Mouse (Mus musculus) heart, postnatal 4 days (tissue): ENCODE measurements around the gene Gpr65. TPM values are rescaled to one million over a fixed set of nuclear protein-coding genes. Genes with fewer than 3 reads are reported as not detected.
"Not testable (repeated sequence)": the region's sequence is repeated elsewhere in the genome, so short reads cannot be mapped to it uniquely, and the experiment has no call there.

Experiments
- DNase-seq: peaks from one replicate; pipeline ENCODE4 v3.0.0; 2021
- total RNA-seq, 2 experiments: library from RNA; stranded (reverse); gene quantifications; 2 replicates each; pipeline ENCODE4 v1.2.3; 2021

Gene Gpr65
- total RNA-seq = under 1 TPM; 0.38 to 0.50 TPM

GRCm38 (mm10) chr12:98268441-98269369 is at the start of gene Gpr65:
Gene Gpr65, plus strand, starts transcription at chr12:98268635.
- DNase-seq = no peak

DNA sequence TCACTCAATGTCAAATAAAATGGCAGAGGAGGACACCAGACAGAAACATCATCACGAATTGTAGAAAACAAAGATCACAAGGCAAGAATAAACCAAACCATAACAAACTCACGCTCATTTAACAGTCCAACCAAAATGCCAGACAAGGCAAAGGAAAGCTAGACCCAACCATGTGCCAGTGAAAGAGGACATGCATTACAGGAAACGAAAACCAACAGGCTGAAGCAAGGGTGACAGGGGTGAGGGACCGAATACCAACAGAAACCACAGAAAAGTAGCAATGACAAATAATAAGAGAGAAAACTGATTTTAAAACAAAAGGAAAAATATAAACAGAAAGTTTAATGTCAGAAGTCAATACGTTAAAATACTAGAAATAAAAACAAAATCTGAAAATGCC is 45.1 kb upstream of the Gpr65 start:
- DNase-seq = no peak

GRCm38 (mm10) chr12:98227037-98227436 is 41.4 kb upstream of the Gpr65 start:
- no peak for DNase-seq

DNA sequence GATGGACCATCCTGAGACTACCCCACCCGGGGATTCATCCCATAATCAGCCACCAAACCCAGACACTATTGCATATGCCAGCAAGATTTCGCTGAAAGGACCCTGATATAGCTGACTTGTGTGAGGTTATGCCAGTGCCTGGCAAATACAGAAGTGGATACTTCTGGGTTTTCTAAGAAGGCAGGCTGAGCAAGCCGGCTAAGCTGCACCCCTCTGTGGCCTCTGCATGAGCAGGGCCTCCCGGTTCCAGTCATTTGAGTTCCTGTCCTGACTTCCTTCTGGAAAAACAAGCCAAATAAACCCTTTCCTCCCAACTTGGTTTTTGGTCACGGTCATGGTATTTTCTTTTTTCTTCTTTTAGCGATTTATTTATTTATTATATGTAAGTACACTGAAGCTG is 30.0 kb upstream of the Gpr65 start:
- DNase-seq = not testable (repeated sequence)

- no peak for DNase-seq
These were observed 24.3 kb upstream of the Gpr65 start for GRCm38 (mm10) chr12:98244161-98244560.

DNA sequence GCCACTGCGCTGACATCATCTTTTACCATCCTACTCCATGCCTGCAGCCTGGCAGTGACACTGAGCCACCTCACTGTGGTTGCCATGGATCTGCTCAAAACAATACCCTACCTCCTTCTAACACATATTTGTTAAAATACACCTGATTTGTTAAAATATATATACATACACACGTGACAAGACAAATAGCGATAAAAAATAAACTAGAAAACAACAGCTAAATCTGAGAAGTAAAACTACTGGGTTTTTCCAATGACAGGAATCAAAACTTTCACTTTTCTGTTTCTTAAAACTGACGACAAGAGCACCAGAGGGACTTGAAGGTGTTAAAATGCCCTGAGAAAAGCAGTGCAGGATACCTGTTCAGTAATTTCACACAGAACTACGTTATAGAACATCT is 23.6 kb upstream of the Gpr65 start:
- no peak for DNase-seq

DNA sequence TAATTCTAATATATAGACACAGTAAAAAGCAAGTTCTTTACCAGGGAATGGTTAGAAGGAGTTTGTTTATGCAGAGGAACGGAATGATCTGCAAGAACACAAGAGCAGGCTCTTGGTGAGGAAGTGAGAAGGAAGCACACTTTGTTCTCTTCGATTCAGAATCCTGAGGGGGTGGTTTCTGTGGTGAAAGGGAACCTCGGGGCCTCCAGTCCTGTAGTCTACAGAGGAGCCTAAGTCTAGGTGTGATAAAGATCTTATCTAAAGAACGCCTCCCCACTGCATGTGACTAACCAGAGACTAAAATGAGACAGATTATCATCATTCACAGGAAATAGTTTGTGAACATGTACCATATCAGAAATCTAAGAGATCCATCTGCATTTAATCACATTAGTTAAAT is 21.6 kb upstream of the Gpr65 start:
- no peak for DNase-seq

DNA sequence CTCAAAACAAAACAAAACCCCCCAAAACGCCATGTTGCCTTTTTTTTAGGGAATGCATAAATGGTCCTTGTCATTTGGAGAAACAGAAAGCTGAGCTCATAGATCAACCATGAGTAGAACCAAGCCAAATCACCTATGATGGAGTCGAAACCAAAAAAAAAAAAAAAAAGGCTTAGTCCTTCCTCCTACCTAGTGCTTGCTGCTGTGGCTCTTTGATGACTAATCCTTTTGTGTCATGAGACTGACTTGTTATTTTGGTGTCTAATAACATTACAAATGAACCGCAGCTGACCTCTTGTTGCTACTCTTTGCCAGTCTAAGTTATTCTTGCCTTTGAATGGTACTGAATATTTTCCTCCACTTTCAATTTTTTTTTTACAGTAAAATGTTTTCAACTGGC is 18.8 kb upstream of the Gpr65 start:
- no peak for DNase-seq

DNA sequence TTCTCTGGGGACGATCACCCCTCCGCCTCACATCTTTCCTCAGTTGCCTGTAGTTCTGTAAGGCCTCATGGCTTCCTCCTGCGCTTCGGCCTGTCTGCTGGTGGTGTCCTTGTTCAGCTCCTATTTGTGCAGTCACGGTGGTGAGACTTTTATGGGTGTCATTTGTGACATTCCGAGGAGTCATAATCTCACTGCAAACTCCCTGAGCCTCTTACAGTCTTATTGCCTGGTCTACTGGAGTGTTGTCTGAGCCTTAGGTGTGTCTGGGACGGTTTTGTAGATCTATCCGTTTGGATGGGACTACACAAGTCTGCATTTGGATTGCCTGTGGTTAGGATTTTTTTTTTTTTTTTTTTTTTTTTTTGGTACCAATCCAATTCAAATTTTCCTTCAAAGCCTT is 18.1 kb upstream of the Gpr65 start:
- no peak for DNase-seq

DNA sequence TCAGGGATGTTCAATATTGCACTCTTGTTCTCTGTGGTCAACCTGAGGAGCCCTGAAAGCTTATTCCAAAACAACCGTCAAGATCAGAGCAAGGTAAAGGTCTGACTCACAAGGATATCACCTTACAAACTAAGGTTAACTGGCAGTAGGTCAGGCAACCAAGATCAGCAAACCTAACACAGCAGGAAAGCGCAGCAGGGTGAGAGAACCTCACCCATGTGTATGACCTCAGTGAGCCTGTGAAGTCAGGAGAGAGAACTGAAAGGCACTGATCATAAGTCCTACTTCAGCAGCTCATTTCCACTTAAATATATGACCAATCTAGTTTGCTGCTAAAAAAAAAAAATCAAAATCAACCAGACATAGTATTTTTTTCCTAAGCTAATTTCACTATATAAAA is 16.0 kb upstream of the Gpr65 start:
- DNase-seq = no peak

- no peak for DNase-seq
These were observed 13.0 kb upstream of the Gpr65 start for GRCm38 (mm10) chr12:98255373-98255995.

GRCm38 (mm10) chr12:98258371-98258844 is 10.0 kb upstream of the Gpr65 start:
- DNase-seq = no peak

GRCm38 (mm10) chr12:98258845-98259517 is 9.5 kb upstream of the Gpr65 start, which contains the start of gene Galc:
Gene Galc, minus strand, starts transcription at chr12:98259459.
- peak; percentile 93 for DNase-seq

DNA sequence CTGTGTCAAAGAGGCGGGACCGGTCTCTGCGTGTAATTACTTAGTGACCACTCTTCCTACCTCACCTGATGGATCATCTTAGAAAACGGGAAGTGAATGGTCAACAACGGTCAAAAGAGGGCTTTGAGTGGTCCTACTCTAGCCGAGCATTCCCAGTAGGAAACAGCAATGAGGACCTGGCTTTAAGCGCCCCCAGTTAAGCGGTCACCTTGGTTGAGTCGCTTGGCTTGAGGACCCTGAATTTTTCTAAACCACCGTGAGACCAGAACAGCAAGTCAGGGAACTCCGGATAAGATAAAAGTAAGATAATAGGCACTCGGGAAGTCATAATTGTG is 8.9 kb upstream of the Gpr65 start:
- DNase-seq = no peak

DNA sequence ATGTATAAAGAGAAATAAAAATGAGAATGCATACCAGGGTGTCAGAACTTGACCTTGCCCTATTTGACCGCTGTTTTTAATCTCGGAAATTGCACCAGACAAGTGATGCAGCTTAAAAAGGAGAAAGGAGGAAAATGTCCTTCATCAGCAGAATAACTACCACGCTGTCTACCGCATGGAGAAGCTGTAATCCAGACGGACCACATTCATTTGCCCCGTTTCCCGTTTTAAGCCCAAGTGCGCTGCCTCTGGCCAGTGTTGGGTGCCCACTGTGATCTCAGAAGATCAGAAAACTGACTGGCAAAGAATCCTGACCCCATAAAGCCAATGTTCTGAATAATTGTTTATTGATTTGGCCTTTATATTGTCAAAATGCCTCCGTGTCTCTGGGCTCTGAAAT is 2.7 kb upstream of the Gpr65 start:
- no peak for DNase-seq

DNA sequence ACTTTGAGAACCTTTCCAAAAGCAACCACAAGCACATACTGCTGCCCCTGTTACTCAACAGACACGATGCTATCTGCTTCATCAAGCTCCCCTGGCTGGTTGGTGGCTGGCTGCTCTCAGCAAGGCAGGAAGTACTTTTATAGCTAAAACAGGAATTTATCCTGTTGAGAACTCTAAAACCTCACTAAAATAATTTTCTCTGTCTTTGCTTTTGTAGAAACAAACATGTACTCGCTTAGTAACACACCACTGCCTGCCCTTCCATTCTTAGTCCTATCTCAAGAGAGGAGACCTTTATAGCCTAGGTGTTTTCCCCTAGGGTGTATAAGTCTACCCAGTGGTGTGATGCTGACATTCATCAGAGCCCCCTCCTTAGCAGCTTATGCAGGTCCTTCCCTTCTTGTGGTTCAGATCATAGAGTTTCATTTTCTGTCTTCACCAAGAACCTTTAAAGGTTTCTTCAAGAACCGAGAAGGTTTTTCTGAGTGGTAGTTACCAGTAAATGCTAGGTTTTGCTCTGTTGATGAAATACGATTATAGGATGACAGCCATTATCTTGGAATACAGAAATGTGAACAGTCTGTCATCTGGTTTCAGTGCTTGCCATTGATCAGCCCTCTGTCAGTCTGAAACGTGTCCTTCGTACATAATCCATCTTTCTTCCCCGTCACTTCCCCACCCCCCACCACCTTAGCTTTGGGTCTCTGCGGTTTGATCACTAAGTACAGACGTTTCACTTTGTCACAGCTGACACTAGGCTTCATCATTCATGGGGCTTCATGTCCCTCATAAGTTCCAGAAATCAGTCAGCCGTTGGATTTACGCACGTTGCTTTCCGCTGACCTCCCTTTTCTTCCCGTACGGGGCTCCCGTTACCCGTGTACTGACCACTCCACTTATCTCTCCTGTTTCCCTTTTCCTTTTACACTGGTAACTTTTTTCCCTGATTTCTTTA is 1.6 kb downstream of the Gpr65 start:
- no peak for DNase-seq

GRCm38 (mm10) chr12:98270810-98271566 is 2.6 kb downstream of the Gpr65 start:
- no peak for DNase-seq

DNA sequence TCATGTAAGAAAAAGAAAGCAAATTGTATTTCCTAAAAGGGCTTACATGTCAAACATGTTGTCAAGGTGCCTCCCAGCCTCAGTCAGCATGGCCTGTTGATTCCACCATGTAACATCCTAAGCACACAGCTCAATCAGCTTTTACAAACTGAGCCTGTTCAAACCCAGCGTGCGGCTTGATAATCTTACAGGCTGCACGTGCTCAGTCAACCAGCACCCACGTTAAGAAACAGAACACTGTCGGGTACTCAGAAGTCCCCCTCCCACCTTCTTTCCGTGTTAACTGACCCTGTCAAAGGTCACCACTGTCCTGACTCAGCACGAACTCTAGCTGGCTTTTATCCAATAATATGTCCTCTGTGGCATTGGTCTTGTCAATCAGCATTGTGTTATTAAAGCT is 4.0 kb downstream of the Gpr65 start:
- DNase-seq = no peak

GRCm38 (mm10) chr12:98280530-98280929 is 12.1 kb downstream of the Gpr65 start:
- peak; percentile 73 for DNase-seq

DNA sequence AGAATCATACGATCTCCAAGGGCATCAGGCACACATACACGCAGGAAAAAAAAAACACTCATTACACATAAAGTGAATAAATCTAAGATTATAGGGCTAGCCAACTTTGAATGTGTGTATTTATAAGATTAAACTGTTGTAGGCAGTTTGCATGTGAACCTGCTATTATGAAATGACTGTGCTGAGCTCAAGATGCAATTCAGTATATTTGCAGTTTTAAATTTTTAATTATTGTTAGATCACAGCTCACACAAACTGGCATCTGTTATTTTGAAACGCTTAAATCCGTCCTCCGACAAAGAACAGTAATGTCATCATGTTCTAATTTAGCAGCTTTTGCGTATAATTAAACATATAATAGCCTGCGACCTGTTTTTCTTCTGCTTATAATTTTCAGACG is 12.6 kb downstream of the Gpr65 start:
- DNase-seq = no peak

DNA sequence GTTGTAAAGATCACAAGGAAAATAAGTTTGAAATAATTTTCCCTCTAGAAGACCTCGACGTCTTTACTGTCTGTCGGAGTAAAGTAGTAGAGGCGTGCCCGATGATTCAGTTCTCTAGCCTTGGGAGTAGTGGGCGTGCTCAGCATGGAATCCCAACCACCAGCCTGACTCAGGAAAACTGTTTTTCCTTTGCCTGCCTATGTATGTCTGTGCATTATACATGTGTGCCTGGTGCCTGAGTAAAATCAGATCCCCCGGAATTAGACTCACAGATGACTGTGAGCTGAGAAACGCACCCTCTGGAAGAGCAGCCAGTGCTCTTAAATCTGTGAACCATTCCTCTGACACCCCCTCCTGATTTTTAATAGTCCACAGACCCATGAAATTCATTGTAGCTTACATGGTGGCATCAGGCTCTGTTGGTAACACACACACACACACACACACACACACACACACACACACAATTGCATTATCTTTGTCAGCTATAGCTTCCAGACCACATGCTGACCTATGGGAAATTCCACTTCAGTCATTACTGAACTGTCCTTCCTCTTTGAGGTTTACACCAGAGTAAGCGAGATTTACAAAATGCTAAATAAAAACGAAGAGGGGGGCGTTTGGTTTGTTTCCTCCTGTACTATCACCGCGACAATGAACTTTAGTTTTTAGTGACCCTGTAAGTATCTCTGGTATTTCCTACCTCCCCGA is 14.5 kb downstream of the Gpr65 start:
- no peak for DNase-seq
